Mouse (Mus musculus): ENCODE results near the gene Olfr434. TPM values are rescaled to one million over a fixed set of nuclear protein-coding genes. Genes with fewer than 3 reads are reported as not detected.
A peak's percentile ranks its signal among the peaks of the same experiment; 100 is the strongest.

The Olfr434 gene
- total RNA-seq, 2 experiments from 2014 or later, result not detected

- DNase-seq (ENCODE audit: low spot score in 2 of 2), result no peak
- no peak overlapping the region for H3K4me3 ChIP-seq
- peak; percentile 79 for TF ChIP-seq CTCF (conservative IDR thresholded peaks at IDR 0.05)
- H3K27ac ChIP-seq, result no peak overlapping the region
These were observed 41.5 kb downstream of the Olfr434 start for GRCm38 (mm10) chr6:43254193-43254926.

GRCm38 (mm10) chr6:43260756-43261155 is 47.9 kb downstream of the Olfr434 start:
- H3K4me3 ChIP-seq, result no peak overlapping the region

GRCm38 (mm10) chr6:43265363-43266041 is 52.7 kb downstream of the Olfr434 start, which contains the start of gene Arhgef5:
Arhgef5 (plus strand) TSS chr6:43265582.
- H3K27ac ChIP-seq, result peak within 1 kb of the TSS; percentile 47
- H3K4me3 ChIP-seq, result peak within 1 kb of the TSS; percentile 41
- TF ChIP-seq CTCF (conservative IDR thresholded peaks at IDR 0.05), result no peak

More at GRCm38 (mm10) chr6:43260756-43261155, 47.9 kb downstream of the Olfr434 start:
- H3K27ac ChIP-seq, result no peak overlapping the region
- no peak for DNase-seq (ENCODE audit: low spot score in 2 of 2)
- TF ChIP-seq CTCF (conservative IDR thresholded peaks at IDR 0.05), result no peak

GRCm38 (mm10) chr6:43266356-43266755 is 53.5 kb downstream of the Olfr434 start:
- no peak for DNase-seq (ENCODE audit: low spot score in 2 of 2)
- Histone ChIP-seq H3K27ac (peak overlapping the region; percentile 47; the same call in 1 of the 2 replicates), H3K4me3 (peak overlapping the region; percentile 41)
- TF ChIP-seq CTCF (conservative IDR thresholded peaks at IDR 0.05), result peak; percentile 27; the same call in 1 of the 2 replicates

More at GRCm38 (mm10) chr6:43265363-43266041, 52.7 kb downstream of the Olfr434 start, which contains the start of gene Arhgef5:
- no peak for DNase-seq (ENCODE audit: low spot score in 2 of 2)

Other genes with a start within 250 kb of the Olfr434 start
- not detected for gene Olfr441, start 106.7 kb upstream of the Olfr434 start, total RNA-seq (2021)
- not detected for gene Olfr237-ps1, start 66.5 kb upstream of the Olfr434 start, total RNA-seq (2021)
- not detected for gene Olfr437, start 49.7 kb upstream of the Olfr434 start, total RNA-seq (2021)
- gene Olfr13, start 40.9 kb upstream of the Olfr434 start, total RNA-seq (2021), result not detected
- gene Olfr435, start 15.9 kb upstream of the Olfr434 start, total RNA-seq (2021), result not detected
- not detected for gene Olfr47, start 18.5 kb downstream of the Olfr434 start, total RNA-seq (2021)
- 1 to 10 TPM; 1.7 to 2.8 TPM for gene Arhgef5, start 52.6 kb downstream of the Olfr434 start, total RNA-seq (2021)
- gene Nobox, start 96.5 kb downstream of the Olfr434 start, total RNA-seq (2021), result not detected